Mouse (Mus musculus): Measurements from ENCODE around the gene Tmem135. TPM values are rescaled to one million over a fixed set of nuclear protein-coding genes. Genes with fewer than 3 reads are reported as not detected.

Tmem135 gene
- polyA plus RNA-seq, 1 experiment: 27.6 TPM

DNA sequence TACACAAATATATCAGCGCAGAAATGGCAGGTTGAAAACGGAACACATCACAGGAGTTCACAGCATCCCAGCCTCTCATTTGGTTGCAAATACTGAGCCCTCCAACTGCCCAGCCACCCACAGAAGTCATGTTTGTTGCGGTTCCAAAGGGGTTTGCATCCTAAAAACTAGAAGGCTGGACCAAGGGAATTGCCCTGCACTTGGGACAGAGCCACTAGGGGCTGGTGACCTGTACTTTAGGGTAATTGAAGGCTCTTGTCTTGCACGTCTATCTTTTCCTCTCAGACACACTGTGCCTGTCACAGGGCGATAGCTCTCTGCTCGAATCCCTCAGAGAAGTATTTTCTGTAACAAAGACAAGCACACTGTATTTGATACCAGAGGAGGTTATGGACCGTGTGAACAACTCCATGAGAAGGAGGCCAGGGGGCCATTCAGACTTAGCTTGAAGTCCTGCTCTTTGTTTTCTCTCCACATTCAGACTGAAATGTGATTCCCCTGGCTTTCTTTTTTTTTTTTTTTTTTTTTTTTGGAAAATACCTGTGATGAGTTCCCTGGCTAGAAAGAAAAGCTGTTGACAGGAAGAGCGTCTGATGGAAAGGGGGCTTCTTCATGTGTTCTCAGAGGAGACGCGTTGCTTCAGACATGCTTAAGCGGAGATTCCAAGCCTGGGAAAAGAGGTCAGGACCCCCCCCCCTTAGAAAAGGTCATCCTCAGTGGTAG is 2.7 kb downstream of the Tmem135 start:
- no peak for DNase-seq (ENCODE audit: low read depth in 1 of 2, low spot score in 2 of 2)
- H3K4me1 ChIP-seq (ENCODE audit: control insufficient read depth, insufficient read depth, insufficient read length): peaks cover 5% of the 10 kb centered on the region; the same call in 1 of the 2 replicates
- TF ChIP-seq CTCF (IDR thresholded peaks at IDR 0.05; ENCODE audit: extremely low read depth, insufficient read depth, insufficient read length, insufficient replicate concordance): no peak
- no peak for TF ChIP-seq POLR2A (IDR thresholded peaks at IDR 0.05; ENCODE audit: low read depth, low read length)
- no peaks in the 10 kb centered on the region for H3K36me3 ChIP-seq (ENCODE audit: control insufficient read depth, insufficient read depth, low read length)
- H3K27me3 ChIP-seq (ENCODE audit: control insufficient read depth, insufficient read depth, low read length): peaks cover 9% of the 10 kb centered on the region
- 92% methylated on average over 11 of the region's 11 CpGs for WGBS
- H3K4me3 ChIP-seq (ENCODE audit: extremely low read depth, insufficient read depth, insufficient read length): no peak overlapping the region
- no peak overlapping the region for H3K27ac ChIP-seq (ENCODE audit: insufficient read depth, low read length)

- no peak overlapping the region for H3K27ac ChIP-seq (ENCODE audit: insufficient read depth, low read length)
- no peaks in the 10 kb centered on the region for H3K36me3 ChIP-seq (ENCODE audit: control insufficient read depth, insufficient read depth, low read length)
- TF ChIP-seq POLR2A (IDR thresholded peaks at IDR 0.05; ENCODE audit: low read depth, low read length) (no peak), CTCF (IDR thresholded peaks at IDR 0.05; ENCODE audit: extremely low read depth, insufficient read depth, insufficient read length, insufficient replicate concordance) (no peak)
- WGBS: 85% methylated on average over 2 of the region's 2 CpGs
- peaks cover 9% of the 10 kb centered on the region for H3K27me3 ChIP-seq (ENCODE audit: control insufficient read depth, insufficient read depth, low read length)
- DNase-seq (ENCODE audit: low read depth in 1 of 2, low spot score in 2 of 2): no peak
- H3K4me1 ChIP-seq (ENCODE audit: control insufficient read depth, insufficient read depth, insufficient read length): peaks cover 5% of the 10 kb centered on the region; the same call in 1 of the 2 replicates
- H3K4me3 ChIP-seq (ENCODE audit: extremely low read depth, insufficient read depth, insufficient read length): no peak overlapping the region
These were observed 3.3 kb downstream of the Tmem135 start for GRCm38 (mm10) chr7:89400721-89401120.

GRCm38 (mm10) chr7:89397837-89398534 is 6.0 kb downstream of the Tmem135 start:
- Histone ChIP-seq H3K4me1 (ENCODE audit: control insufficient read depth, insufficient read depth, insufficient read length) (no peaks in the 10 kb centered on the region), H3K27ac (ENCODE audit: insufficient read depth, low read length) (no peak overlapping the region), H3K36me3 (ENCODE audit: control insufficient read depth, insufficient read depth, low read length) (no peaks in the 10 kb centered on the region), H3K4me3 (ENCODE audit: extremely low read depth, insufficient read depth, insufficient read length) (no peak overlapping the region), H3K27me3 (ENCODE audit: control insufficient read depth, insufficient read depth, low read length) (no peaks in the 10 kb centered on the region)
- DNase-seq (ENCODE audit: low read depth in 1 of 2, low spot score in 2 of 2): no peak
- 79% methylated on average over 3 of the region's 3 CpGs for WGBS
- TF ChIP-seq POLR2A (IDR thresholded peaks at IDR 0.05; ENCODE audit: low read depth, low read length) (no peak), CTCF (IDR thresholded peaks at IDR 0.05; ENCODE audit: extremely low read depth, insufficient read depth, insufficient read length, insufficient replicate concordance) (no peak)

- H3K27me3 ChIP-seq (ENCODE audit: control insufficient read depth, insufficient read depth, low read length): no peaks in the 10 kb centered on the region
- TF ChIP-seq POLR2A (IDR thresholded peaks at IDR 0.05; ENCODE audit: low read depth, low read length): no peak
- TF ChIP-seq CTCF (IDR thresholded peaks at IDR 0.05; ENCODE audit: extremely low read depth, insufficient read depth, insufficient read length, insufficient replicate concordance): no peak
- DNase-seq (ENCODE audit: low read depth in 1 of 2, low spot score in 2 of 2): no peak
- no peak overlapping the region for H3K27ac ChIP-seq (ENCODE audit: insufficient read depth, low read length)
- no peaks in the 10 kb centered on the region for H3K4me1 ChIP-seq (ENCODE audit: control insufficient read depth, insufficient read depth, insufficient read length)
- no peaks in the 10 kb centered on the region for H3K36me3 ChIP-seq (ENCODE audit: control insufficient read depth, insufficient read depth, low read length)
- WGBS: 90% methylated on average over 8 of the region's 8 CpGs
- H3K4me3 ChIP-seq (ENCODE audit: extremely low read depth, insufficient read depth, insufficient read length): no peak overlapping the region
These were observed 7.6 kb downstream of the Tmem135 start for GRCm38 (mm10) chr7:89396386-89396785.

DNA sequence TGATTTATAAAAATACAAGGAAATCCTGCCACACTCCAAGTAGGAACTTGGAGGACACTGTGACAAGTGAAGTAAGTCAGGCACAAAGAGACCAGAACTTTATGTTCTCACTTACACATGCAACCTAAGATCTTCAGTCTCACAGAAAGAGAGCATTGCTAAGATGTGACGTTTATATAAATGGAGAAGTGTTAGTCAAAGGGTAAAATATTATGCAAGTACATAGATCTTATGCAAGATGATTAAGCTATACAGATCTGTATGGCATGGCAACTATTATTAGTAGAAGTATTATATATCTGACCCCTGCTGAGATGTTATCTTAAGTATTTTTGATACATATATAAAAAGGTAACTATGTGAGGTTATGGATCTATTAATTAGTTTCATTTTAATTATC is 8.6 kb downstream of the Tmem135 start:
- Histone ChIP-seq H3K4me1 (ENCODE audit: control insufficient read depth, insufficient read depth, insufficient read length) (no peaks in the 10 kb centered on the region), H3K27me3 (ENCODE audit: control insufficient read depth, insufficient read depth, low read length) (no peaks in the 10 kb centered on the region), H3K27ac (ENCODE audit: insufficient read depth, low read length) (no peak overlapping the region), H3K4me3 (ENCODE audit: extremely low read depth, insufficient read depth, insufficient read length) (no peak overlapping the region), H3K36me3 (ENCODE audit: control insufficient read depth, insufficient read depth, low read length) (no peaks in the 10 kb centered on the region)
- TF ChIP-seq POLR2A (IDR thresholded peaks at IDR 0.05; ENCODE audit: low read depth, low read length): no peak
- no peak for TF ChIP-seq CTCF (IDR thresholded peaks at IDR 0.05; ENCODE audit: extremely low read depth, insufficient read depth, insufficient read length, insufficient replicate concordance)
- no peak for DNase-seq (ENCODE audit: low read depth in 1 of 2, low spot score in 2 of 2)
- 67% methylated on average over 1 of the region's 1 CpGs for WGBS

GRCm38 (mm10) chr7:89392825-89393224 is 11.2 kb downstream of the Tmem135 start:
- Histone ChIP-seq H3K4me3 (ENCODE audit: extremely low read depth, insufficient read depth, insufficient read length) (no peak overlapping the region), H3K36me3 (ENCODE audit: control insufficient read depth, insufficient read depth, low read length) (no peaks in the 10 kb centered on the region), H3K4me1 (ENCODE audit: control insufficient read depth, insufficient read depth, insufficient read length) (no peaks in the 10 kb centered on the region), H3K27me3 (ENCODE audit: control insufficient read depth, insufficient read depth, low read length) (no peaks in the 10 kb centered on the region), H3K27ac (ENCODE audit: insufficient read depth, low read length) (no peak overlapping the region)
- DNase-seq (ENCODE audit: low read depth in 1 of 2, low spot score in 2 of 2): no peak
- WGBS: 90% methylated on average over 1 of the region's 1 CpGs
- no peak for TF ChIP-seq POLR2A (IDR thresholded peaks at IDR 0.05; ENCODE audit: low read depth, low read length)
- no peak for TF ChIP-seq CTCF (IDR thresholded peaks at IDR 0.05; ENCODE audit: extremely low read depth, insufficient read depth, insufficient read length, insufficient replicate concordance)

- H3K27ac ChIP-seq (ENCODE audit: insufficient read depth, low read length): no peak overlapping the region
- no peaks in the 10 kb centered on the region for H3K36me3 ChIP-seq (ENCODE audit: control insufficient read depth, insufficient read depth, low read length)
- no peak for DNase-seq (ENCODE audit: low read depth in 1 of 2, low spot score in 2 of 2)
- TF ChIP-seq CTCF (IDR thresholded peaks at IDR 0.05; ENCODE audit: extremely low read depth, insufficient read depth, insufficient read length, insufficient replicate concordance) (no peak), POLR2A (IDR thresholded peaks at IDR 0.05; ENCODE audit: low read depth, low read length) (no peak)
- H3K4me3 ChIP-seq (ENCODE audit: extremely low read depth, insufficient read depth, insufficient read length): no peak overlapping the region
- no peaks in the 10 kb centered on the region for H3K27me3 ChIP-seq (ENCODE audit: control insufficient read depth, insufficient read depth, low read length)
- H3K4me1 ChIP-seq (ENCODE audit: control insufficient read depth, insufficient read depth, insufficient read length): no peaks in the 10 kb centered on the region
- WGBS: 85% methylated on average over 4 of the region's 4 CpGs
These were observed 11.6 kb downstream of the Tmem135 start for GRCm38 (mm10) chr7:89392388-89392787.

All from spleen, adult 2 months (tissue).